Mouse (Mus musculus): ENCODE data around the gene Ntn5. TPM values are rescaled to one million over a fixed set of nuclear protein-coding genes. Genes with fewer than 3 reads are reported as not detected.
"Not testable (repeated sequence)": the region's sequence is repeated elsewhere in the genome, so short reads cannot be mapped to it uniquely, and the experiment has no call there.

The Ntn5 gene
- polyA plus RNA-seq, 1 experiment from 2014 or later, result not detected

DNA sequence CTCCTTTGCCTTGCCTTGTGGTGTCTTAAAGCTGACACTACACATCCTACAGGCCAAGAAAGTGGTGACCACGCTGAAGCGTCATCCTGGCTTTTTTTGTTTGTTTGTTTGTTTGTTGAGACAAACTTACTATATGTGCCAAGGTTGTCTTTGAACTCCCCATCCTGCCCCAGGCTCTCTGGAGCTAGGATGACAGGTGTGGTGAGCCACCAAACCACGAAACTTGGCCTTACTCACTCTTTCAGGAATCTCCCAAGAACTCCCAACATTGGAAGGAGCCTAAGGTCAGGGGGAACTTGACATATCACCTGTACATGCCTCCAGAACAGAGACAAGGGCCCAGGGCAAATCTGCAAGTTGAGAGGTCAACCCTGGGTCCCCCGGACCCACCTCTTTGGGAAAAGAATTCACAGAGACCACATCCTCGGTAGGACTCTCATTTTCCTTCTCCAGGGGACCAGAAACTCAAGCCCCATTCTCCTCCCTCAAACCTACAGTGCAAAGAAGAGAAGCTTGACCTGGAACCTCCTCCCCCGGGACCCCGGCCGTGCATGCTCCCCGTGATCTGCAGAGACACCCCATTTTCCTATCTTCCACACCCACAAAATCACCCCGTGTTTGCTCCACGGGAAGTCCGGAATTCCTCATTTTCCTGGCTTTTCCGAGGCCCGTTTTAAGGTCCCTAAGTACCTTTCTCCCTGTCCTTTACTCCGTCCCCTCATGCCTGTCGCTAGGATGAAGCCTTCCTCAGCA lies 41.1 kb upstream of the Ntn5 start:
- H3K27me3 ChIP-seq, result no peaks in the 10 kb centered on the region
- peak overlapping the region; percentile 46 for H3K4me3 ChIP-seq
- peak overlapping the region; percentile 74 for H3K27ac ChIP-seq
- 46% methylated on average over 16 of the region's 16 CpGs for WGBS
- no peaks in the 10 kb centered on the region for H3K9me3 ChIP-seq (replicated peaks)
- peaks cover 66% of the 10 kb centered on the region for H3K4me1 ChIP-seq (replicated peaks)
- H3K4me2 ChIP-seq, result peak overlapping the region; percentile 68
- H3K36me3 ChIP-seq, result no peaks in the 10 kb centered on the region
- ATAC-seq (replicated peaks; ENCODE audit: insufficient number of reproducible peaks, insufficient read depth, low FRiP score, low read depth), result no peak
- H3K9ac ChIP-seq, result peak overlapping the region; percentile 54

- WGBS, result 8% methylated on average over 28 of the region's 28 CpGs
- Histone ChIP-seq H3K4me3 (peak overlapping the region; percentile 46), H3K4me2 (peak overlapping the region; percentile 68), H3K9ac (peak overlapping the region; percentile 54), H3K36me3 (no peaks in the 10 kb centered on the region), H3K4me1 (replicated peaks) (peaks cover 60% of the 10 kb centered on the region), H3K27me3 (no peaks in the 10 kb centered on the region), H3K9me3 (replicated peaks) (no peaks in the 10 kb centered on the region), H3K27ac (peak overlapping the region; percentile 74)
- ATAC-seq (replicated peaks; ENCODE audit: insufficient number of reproducible peaks, insufficient read depth, low FRiP score, low read depth), result peak; percentile 80
Observed at GRCm38 (mm10) chr7:45643441-45644178, 40.2 kb upstream of the Ntn5 start.

DNA sequence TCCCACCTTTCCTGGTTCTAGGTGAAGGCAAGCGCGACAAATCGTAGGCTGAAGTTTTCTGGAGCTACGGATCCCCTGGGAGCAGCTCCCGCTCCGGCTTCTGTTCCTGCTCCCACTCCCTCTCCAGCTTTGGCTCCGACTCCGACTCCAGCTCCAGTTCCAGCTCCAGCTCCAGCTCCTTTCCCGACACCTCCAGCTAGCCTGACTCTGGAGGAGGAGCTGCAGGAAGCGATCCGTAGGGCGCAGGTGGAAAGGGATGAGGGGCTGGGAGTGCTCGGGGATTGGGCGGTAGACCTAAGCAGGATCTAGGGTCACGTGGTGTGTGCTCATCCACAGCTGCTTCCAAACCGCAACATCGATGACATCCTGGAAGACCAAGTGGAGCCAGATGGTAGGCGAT lies 39.6 kb upstream of the Ntn5 start:
- H3K9ac ChIP-seq, result peak overlapping the region; percentile 23; the same call in 1 of the 2 replicates
- ATAC-seq (replicated peaks; ENCODE audit: insufficient number of reproducible peaks, insufficient read depth, low FRiP score, low read depth), result peak; percentile 12; the same call in 1 of the 2 replicates
- peak overlapping the region; percentile 46 for H3K4me3 ChIP-seq
- H3K4me2 ChIP-seq, result peak overlapping the region; percentile 68
- peak overlapping the region; percentile 74 for H3K27ac ChIP-seq
- no peaks in the 10 kb centered on the region for H3K36me3 ChIP-seq
- peaks cover 55% of the 10 kb centered on the region for H3K4me1 ChIP-seq (replicated peaks)
- no peaks in the 10 kb centered on the region for H3K9me3 ChIP-seq (replicated peaks)
- no peaks in the 10 kb centered on the region for H3K27me3 ChIP-seq
- WGBS, result 16% methylated on average over 18 of the region's 18 CpGs

GRCm38 (mm10) chr7:45644872-45645590 lies 38.8 kb upstream of the Ntn5 start:
- H3K4me2 ChIP-seq, result peak overlapping the region; percentile 68; the same call in 1 of the 2 replicates
- 77% methylated on average over 6 of the region's 6 CpGs for WGBS
- no peak overlapping the region for H3K4me3 ChIP-seq
- no peak for ATAC-seq (replicated peaks; ENCODE audit: insufficient number of reproducible peaks, insufficient read depth, low FRiP score, low read depth)
- H3K27ac ChIP-seq, result no peak overlapping the region
- no peaks in the 10 kb centered on the region for H3K9me3 ChIP-seq (replicated peaks)
- H3K36me3 ChIP-seq, result no peaks in the 10 kb centered on the region
- 0 out of 2 replicates have a peak overlapping the region, but pooled peaks have one; percentile 20 for H3K9ac ChIP-seq
- H3K27me3 ChIP-seq, result no peaks in the 10 kb centered on the region
- H3K4me1 ChIP-seq (replicated peaks), result peaks cover 50% of the 10 kb centered on the region

DNA sequence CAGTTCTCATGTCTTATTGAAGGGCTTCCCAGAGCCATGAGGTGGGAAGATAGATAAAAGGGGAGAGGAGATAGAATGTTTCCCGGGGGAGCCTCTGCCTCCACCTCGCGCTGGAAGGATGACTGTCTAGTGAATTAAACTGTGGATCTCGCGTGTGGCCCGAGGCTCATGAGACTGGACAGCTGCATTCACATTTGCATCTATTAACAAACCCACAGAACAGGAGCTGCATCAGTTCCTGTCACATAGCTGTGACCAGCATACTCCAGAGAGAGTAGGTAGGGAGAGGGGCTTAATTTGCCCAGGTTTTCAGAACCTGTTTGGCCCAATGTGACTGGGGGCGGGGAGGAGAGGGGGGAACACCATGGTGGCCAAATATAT lies 38.2 kb upstream of the Ntn5 start:
- no peaks in the 10 kb centered on the region for H3K36me3 ChIP-seq
- ATAC-seq (replicated peaks; ENCODE audit: insufficient number of reproducible peaks, insufficient read depth, low FRiP score, low read depth), result no peak
- WGBS, result 76% methylated on average over 7 of the region's 7 CpGs
- no peaks in the 10 kb centered on the region for H3K27me3 ChIP-seq
- H3K4me1 ChIP-seq (replicated peaks), result peaks cover 50% of the 10 kb centered on the region
- H3K9me3 ChIP-seq (replicated peaks), result no peaks in the 10 kb centered on the region
- no peak overlapping the region for H3K4me3 ChIP-seq
- no peak overlapping the region for H3K27ac ChIP-seq
- H3K9ac ChIP-seq, result no peak overlapping the region
- no peak overlapping the region for H3K4me2 ChIP-seq

DNA sequence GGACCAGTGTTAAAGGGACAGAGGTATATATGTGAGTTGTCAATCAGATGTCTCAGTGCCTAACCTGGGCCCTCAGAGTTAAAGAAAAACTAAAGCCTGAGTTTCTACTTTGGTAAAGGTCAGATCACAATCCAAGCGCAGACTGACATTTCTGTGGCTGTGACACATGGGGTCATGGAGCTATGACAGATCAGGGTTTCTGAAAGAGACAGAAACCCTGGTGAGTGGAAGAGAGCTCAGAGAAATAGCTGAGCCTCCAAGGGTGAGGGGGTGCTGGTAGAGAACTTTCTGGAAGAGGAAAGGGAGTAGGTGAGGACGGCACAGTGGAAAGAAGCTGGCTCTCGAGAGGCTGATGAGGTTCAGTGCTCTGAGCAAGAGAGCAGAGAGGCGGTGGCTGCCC lies 37.2 kb upstream of the Ntn5 start:
- Histone ChIP-seq H3K9ac (no peak overlapping the region), H3K4me2 (no peak overlapping the region)

GRCm38 (mm10) chr7:45649351-45649750 lies 34.5 kb upstream of the Ntn5 start:
- H3K36me3 ChIP-seq, result no peaks in the 10 kb centered on the region
- peak; percentile 69 for ATAC-seq (replicated peaks; ENCODE audit: insufficient number of reproducible peaks, insufficient read depth, low FRiP score, low read depth)
- WGBS, result 41% methylated on average over 8 of the region's 8 CpGs
- H3K27me3 ChIP-seq, result no peaks in the 10 kb centered on the region
- peak overlapping the region; percentile 87 for H3K27ac ChIP-seq
- H3K4me1 ChIP-seq (replicated peaks), result peaks cover 17% of the 10 kb centered on the region
- H3K4me2 ChIP-seq, result peak overlapping the region; percentile 27
- no peak overlapping the region for H3K9ac ChIP-seq
- no peaks in the 10 kb centered on the region for H3K9me3 ChIP-seq (replicated peaks)
- no peak overlapping the region for H3K4me3 ChIP-seq

More for the DNA sequence above, 37.2 kb upstream of the Ntn5 start:
- no peak overlapping the region for H3K4me3 ChIP-seq
- H3K27me3 ChIP-seq, result no peaks in the 10 kb centered on the region
- no peak for ATAC-seq (replicated peaks; ENCODE audit: insufficient number of reproducible peaks, insufficient read depth, low FRiP score, low read depth)
- no peaks in the 10 kb centered on the region for H3K9me3 ChIP-seq (replicated peaks)
- H3K27ac ChIP-seq, result no peak overlapping the region
- H3K4me1 ChIP-seq (replicated peaks), result peaks cover 39% of the 10 kb centered on the region
- no peaks in the 10 kb centered on the region for H3K36me3 ChIP-seq
- WGBS, result 78% methylated on average over 4 of the region's 4 CpGs

DNA sequence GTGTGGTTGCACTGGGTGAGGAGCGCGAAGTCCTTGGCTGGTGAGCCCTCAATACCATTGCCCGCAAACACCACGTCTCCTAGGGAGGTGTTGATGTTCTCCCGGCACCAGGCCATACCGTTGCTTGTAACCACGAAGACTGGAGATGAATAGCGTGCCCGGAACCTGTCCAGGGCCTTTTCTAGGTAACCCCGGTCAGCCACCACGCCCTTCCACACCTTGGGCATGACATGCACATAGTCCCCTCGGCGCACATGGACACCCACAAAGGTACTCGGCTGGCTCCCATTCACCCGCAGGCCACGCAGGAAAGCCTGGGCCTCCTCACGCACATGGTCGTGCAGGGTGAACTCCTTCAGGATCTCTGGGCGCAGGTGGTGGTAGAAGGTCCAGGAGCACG lies 33.3 kb upstream of the Ntn5 start:
- not testable (repeated sequence) for H3K4me3 ChIP-seq; ATAC-seq (replicated peaks; ENCODE audit: insufficient number of reproducible peaks, insufficient read depth, low FRiP score, low read depth); H3K27me3 ChIP-seq; H3K9me3 ChIP-seq (replicated peaks); H3K9ac ChIP-seq; H3K4me2 ChIP-seq; H3K36me3 ChIP-seq
- peak overlapping the region; percentile 87 for H3K27ac ChIP-seq
- 92% methylated on average over 20 of the region's 20 CpGs for WGBS
- H3K4me1 ChIP-seq (replicated peaks), result peaks cover 13% of the 10 kb centered on the region

GRCm38 (mm10) chr7:45654424-45655047 lies 29.3 kb upstream of the Ntn5 start:
- Histone ChIP-seq H3K27me3 (no peaks in the 10 kb centered on the region), H3K4me3 (peak overlapping the region; percentile 9; the same call in 1 of the 2 replicates), H3K4me2 (peak overlapping the region; percentile 55), H3K4me1 (replicated peaks) (peaks cover 13% of the 10 kb centered on the region), H3K27ac (no peak overlapping the region), H3K9ac (peak overlapping the region; percentile 17; the same call in 1 of the 2 replicates), H3K36me3 (no peaks in the 10 kb centered on the region), H3K9me3 (replicated peaks) (no peaks in the 10 kb centered on the region)
- WGBS, result 30% methylated on average over 17 of the region's 17 CpGs
- no peak for ATAC-seq (replicated peaks; ENCODE audit: insufficient number of reproducible peaks, insufficient read depth, low FRiP score, low read depth)

DNA sequence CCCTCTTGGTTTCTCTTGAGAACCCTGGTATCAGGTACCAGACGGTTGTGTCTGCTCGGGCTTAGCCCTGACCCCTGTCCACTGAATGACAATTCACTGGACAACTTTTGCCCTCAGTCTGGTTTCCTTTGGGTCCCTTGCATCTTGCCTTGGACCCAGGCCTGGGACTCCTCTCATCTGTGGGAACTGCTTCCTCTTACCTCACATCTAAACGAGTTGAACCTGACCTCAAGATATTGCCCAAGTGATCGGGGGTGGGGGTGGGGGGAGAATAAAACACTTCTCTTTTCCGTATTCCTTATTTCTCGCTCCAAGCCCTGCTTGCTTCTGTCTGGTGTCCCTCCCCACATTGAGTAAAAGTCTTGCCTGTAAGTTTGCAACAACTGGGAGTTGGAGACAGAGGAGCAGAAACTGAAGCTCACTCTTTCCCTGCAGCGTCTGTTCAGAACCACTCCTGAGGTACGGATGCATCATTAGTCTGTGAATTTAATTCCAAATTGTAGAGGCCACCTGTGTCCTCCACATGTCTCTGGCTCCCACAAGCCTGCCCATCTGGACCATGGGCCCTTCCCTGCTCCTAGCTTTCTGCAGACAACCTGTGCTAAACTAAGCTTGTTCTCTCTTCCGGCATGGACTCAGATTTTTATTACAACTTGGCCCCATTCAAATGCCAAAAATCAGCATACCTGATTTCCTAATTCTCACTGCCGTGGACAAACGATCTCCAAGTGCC lies 22.9 kb upstream of the Ntn5 start:
- H3K4me1 ChIP-seq (replicated peaks), result peaks cover 7% of the 10 kb centered on the region; the same call in 1 of the 2 replicates
- no peaks in the 10 kb centered on the region for H3K36me3 ChIP-seq
- H3K4me3 ChIP-seq, result no peak overlapping the region
- H3K27ac ChIP-seq, result no peak overlapping the region
- no peak overlapping the region for H3K4me2 ChIP-seq
- WGBS, result 75% methylated on average over 11 of the region's 11 CpGs
- H3K9me3 ChIP-seq (replicated peaks), result no peaks in the 10 kb centered on the region
- H3K9ac ChIP-seq, result no peak overlapping the region
- H3K27me3 ChIP-seq, result no peaks in the 10 kb centered on the region
- ATAC-seq (replicated peaks; ENCODE audit: insufficient number of reproducible peaks, insufficient read depth, low FRiP score, low read depth), result no peak

Measured in heart, embryonic 15.5 days (tissue).